Mouse (Mus musculus) embryonic facial prominence, embryonic 13.5 days (tissue): ENCODE results near the gene AC124108.1. TPM values are rescaled to one million over a fixed set of nuclear protein-coding genes. Genes with fewer than 3 reads are reported as not detected.
"Not testable (repeated sequence)": the region's sequence is repeated elsewhere in the genome, so short reads cannot be mapped to it uniquely, and the experiment has no call there.

Experiments used
- ATAC-seq: fragments of 200-750 bp; cut with Nextera tagmentation; 2 replicates; pipeline ENCODE4 v1.8.0; 2017; ENCODE audit warnings: low read depth; ENCODE audit not compliant: insufficient number of reproducible peaks, insufficient read depth, low FRiP score, low TSS enrichment
- H3K27ac ChIP-seq: fragments of 300-500 bp; sonication (generic); 2 replicates; pipeline ENCODE4 v1.5.1; 2015; ENCODE audit warnings: moderate library complexity, mild to moderate bottlenecking, inconsistent platforms
- H3K27me3 ChIP-seq: fragments of 300-500 bp; sonication (generic); 2 replicates; pipeline ENCODE4 v1.6.1; 2015; ENCODE audit warnings: mild to moderate bottlenecking, inconsistent platforms
- H3K36me3 ChIP-seq: fragments of 300-500 bp; sonication (generic); 2 replicates; pipeline ENCODE4 v1.6.1; 2015; ENCODE audit warnings: mild to moderate bottlenecking, inconsistent platforms
- H3K4me1 ChIP-seq: fragments of 300-500 bp; sonication (generic); 2 replicates; pipeline ENCODE4 v1.6.1; 2015; ENCODE audit warnings: inconsistent platforms
- H3K4me2 ChIP-seq: fragments of 300-500 bp; sonication (generic); 2 replicates; pipeline ENCODE4 v1.6.1; 2015; ENCODE audit warnings: moderate library complexity, mild to moderate bottlenecking, inconsistent platforms
- H3K4me3 ChIP-seq: fragments of 300-500 bp; sonication (generic); 2 replicates; pipeline ENCODE4 v1.5.1; 2015; ENCODE audit warnings: mild to moderate bottlenecking, inconsistent platforms
- H3K9ac ChIP-seq: fragments of 300-500 bp; sonication (generic); 2 replicates; pipeline ENCODE4 v1.6.1; 2015; ENCODE audit warnings: mild to moderate bottlenecking, inconsistent platforms
- H3K9me3 ChIP-seq: fragments of 300-500 bp; sonication (generic); 2 replicates; pipeline ENCODE4 v1.6.1; 2016; ENCODE audit warnings: inconsistent platforms
- WGBS: fragments of 180-500 bp; shearing (Covaris S2); methylation state at CpG from one replicate; pipeline ENCODE4 v1.1.7; 2015; ENCODE audit warnings: mixed read lengths; 5-methylcytosine and 5-hydroxymethylcytosine counted together
- polyA plus RNA-seq: library from polyadenylated mRNA; unstranded; fragments of >200 nt; fragmentation: Nextera tagmentation; extraction: Ambion mirVana; gene quantifications from 2 replicates; pipeline ENCODE4 v1.2.1, GENCODE M21; 2015

Gene AC124108.1
- polyA plus RNA-seq, 1 experiment from 2014 or later, result 0.34 TPM

DNA sequence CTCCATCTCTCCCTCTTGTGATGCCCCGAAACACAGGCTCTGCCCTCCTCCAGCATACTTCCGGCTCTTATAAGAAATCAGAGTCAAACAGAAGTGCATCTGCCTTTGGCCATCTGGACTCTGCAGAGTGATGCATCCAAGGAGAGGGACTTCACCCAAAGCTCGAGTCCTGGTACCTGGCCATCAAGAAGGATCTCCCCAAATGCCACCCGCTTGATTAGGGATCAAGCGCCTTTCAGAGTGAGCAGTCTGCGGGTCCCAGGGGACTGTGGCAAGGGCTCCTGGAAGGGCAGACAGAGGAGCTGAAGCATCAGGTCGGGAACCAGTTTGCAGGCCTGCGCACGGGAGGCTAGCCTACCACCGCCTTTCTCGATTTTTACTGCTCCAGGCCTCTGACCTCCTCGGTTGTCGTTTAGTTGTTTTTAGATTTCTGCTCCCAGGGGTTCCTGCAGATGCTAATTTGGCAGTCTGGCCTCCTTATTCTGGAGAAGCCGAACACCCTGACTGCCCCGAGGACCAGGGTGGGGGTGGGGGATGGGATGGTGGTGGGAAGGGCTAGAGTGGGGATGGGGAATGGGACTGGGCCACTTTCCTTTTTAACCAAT lies 38.1 kb upstream of the AC124108.1 start:
- H3K4me2 ChIP-seq, result no peak overlapping the region
- H3K4me1 ChIP-seq, result peaks cover 26% of the 10 kb centered on the region
- H3K36me3 ChIP-seq, result no peaks in the 10 kb centered on the region
- 29% methylated on average over 15 of the region's 15 CpGs for WGBS
- H3K4me3 ChIP-seq, result no peak overlapping the region
- H3K9me3 ChIP-seq, result no peaks in the 10 kb centered on the region
- H3K27ac ChIP-seq, result no peak overlapping the region
- H3K9ac ChIP-seq, result no peak overlapping the region
- ATAC-seq, result no peak
- H3K27me3 ChIP-seq, result peaks cover 8% of the 10 kb centered on the region

DNA sequence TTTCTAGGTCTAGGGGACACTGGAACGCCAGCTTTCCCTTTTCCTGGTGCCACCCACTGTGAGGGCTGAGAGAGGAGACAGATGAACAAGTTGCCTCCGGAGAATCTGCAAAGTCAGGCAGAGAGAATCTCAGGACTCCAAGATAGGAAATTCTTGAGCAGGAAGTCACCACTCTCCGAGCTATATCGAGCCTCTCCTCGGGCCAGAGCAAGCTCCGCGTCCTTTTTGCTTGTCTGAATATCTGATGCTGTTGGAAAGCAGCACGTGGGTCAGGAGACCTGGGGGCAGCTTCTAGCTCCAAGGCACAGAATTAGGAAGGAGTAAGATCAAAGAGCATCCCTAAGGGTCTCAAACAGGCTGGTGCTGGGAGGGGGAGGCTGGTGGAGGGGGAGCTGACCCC lies 37.6 kb upstream of the AC124108.1 start:
- Histone ChIP-seq H3K9me3 (no peaks in the 10 kb centered on the region), H3K4me3 (no peak overlapping the region), H3K36me3 (no peaks in the 10 kb centered on the region), H3K4me1 (peaks cover 24% of the 10 kb centered on the region), H3K27ac (no peak overlapping the region), H3K4me2 (no peak overlapping the region), H3K9ac (no peak overlapping the region), H3K27me3 (peaks cover 13% of the 10 kb centered on the region)
- ATAC-seq, result no peak
- 14% methylated on average over 8 of the region's 8 CpGs for WGBS

DNA sequence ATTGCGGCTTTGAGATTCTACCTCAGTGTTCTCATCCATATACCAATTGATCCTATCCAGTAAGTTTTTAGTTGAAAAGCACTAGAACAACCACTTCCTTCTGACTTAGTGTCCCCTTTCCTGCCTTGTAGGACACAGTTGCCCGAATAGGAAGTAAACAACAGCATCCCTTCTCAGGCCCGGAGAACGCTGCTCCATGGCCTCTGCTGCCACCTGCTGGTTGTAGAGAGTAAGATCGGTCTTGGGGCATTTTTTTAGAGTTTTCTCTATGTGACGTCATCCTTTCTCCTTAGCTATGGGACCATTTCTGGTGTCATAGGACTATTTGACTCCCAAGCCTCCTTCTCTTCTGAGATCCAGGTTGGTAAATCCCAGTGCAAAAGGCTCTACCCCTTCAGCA lies 35.5 kb upstream of the AC124108.1 start:
- H3K9ac ChIP-seq, result no peak overlapping the region
- peaks cover 26% of the 10 kb centered on the region for H3K27me3 ChIP-seq
- 13% methylated on average over 6 of the region's 6 CpGs for WGBS
- H3K9me3 ChIP-seq, result no peaks in the 10 kb centered on the region
- H3K4me3 ChIP-seq, result no peak overlapping the region
- H3K36me3 ChIP-seq, result no peaks in the 10 kb centered on the region
- H3K4me2 ChIP-seq, result no peak overlapping the region
- no peak for ATAC-seq
- H3K4me1 ChIP-seq, result peaks cover 25% of the 10 kb centered on the region
- H3K27ac ChIP-seq, result no peak overlapping the region

DNA sequence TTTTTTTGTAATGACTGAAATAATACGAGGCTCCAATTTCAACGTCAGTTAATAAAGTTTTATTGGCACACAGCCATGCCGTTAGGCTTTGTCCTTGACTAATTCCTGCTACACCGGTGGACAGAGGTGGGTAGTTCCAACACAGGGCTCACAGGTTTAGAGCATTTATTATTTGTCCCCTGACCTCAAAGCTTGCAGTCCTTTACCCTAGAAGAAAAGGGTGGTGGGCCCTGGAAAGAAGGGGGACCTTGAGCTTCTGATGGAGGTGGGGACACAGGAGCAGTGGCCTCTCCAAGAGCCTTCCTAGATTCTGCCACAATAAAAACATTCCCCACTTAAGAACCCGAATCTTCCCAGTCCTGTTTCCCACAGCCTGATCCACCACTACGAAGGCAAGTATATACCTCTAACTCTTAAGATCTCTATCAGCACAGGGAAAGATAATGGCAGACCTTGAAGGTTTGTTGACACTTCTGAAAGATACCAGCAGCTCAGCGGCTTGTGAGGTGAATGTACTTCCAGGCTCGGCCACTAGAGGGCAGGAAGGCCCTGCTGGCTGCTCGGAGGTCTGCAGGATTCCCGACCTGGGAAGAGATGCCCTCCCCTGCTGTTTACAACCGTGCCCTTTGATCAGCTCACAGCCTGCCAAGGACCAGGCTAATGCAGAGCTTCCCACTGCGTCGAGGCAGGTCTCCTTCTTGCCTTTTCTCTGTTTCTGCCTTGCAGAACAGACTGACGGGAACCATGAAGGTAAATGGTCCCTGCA lies 34.1 kb upstream of the AC124108.1 start:
- 0 out of 2 replicates have a peak, but pooled peaks have one; percentile 41 for ATAC-seq
- no peaks in the 10 kb centered on the region for H3K9me3 ChIP-seq
- no peaks in the 10 kb centered on the region for H3K36me3 ChIP-seq
- H3K9ac ChIP-seq, result no peak overlapping the region
- WGBS, result 23% methylated on average over 14 of the region's 14 CpGs
- H3K4me1 ChIP-seq, result peaks cover 22% of the 10 kb centered on the region
- peak overlapping the region; percentile 48 for H3K4me2 ChIP-seq
- no peak overlapping the region for H3K4me3 ChIP-seq
- H3K27ac ChIP-seq, result no peak overlapping the region
- H3K27me3 ChIP-seq, result peaks cover 33% of the 10 kb centered on the region

DNA sequence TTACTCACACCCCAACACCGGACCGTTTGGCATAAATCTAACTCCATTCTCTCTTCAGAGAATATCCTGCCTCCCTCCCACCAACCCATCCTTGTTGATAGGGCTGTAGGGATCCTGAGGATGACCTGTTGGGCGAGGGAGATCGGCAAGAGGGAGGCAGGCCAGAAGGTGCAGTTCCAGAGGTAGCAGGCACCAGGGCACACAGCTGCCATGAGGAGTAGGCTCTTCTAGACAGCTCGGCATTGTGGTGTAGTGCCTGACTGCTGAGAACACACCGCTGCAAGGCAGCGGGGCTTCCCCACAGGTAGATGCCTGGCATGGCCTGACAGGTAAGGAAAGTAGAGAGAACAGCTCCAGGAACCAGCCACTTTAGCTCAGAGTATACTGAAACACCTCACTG lies 33.4 kb upstream of the AC124108.1 start:
- peaks cover 22% of the 10 kb centered on the region for H3K4me1 ChIP-seq

DNA sequence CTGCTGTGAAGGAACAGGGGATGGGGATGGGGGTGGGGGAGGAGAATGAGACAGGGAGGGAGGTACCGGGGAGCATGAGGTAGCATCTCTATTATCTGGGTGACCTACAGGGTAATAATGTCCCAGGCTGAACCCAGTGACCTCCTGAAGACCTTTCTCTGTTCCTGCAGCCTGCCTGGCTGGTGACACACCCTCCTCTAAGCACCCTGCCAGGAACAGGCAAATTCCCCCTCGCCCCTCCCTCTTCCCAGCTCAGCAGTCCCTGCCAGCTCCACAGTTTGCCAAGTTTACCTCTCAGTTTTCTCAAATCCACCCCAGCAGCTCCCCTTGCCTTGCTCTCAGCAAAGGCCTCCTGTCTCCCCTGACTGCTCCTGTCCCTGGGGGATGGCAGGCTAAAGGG lies 32.5 kb upstream of the AC124108.1 start:
- Histone ChIP-seq H3K9me3 (no peaks in the 10 kb centered on the region), H3K4me3 (no peak overlapping the region), H3K9ac (no peak overlapping the region), H3K27ac (no peak overlapping the region), H3K4me1 (peaks cover 21% of the 10 kb centered on the region), H3K4me2 (no peak overlapping the region), H3K27me3 (peaks cover 39% of the 10 kb centered on the region), H3K36me3 (no peaks in the 10 kb centered on the region)
- ATAC-seq, result 0 out of 2 replicates have a peak, but pooled peaks have one; percentile 50
- WGBS, result 13% methylated on average over 1 of the region's 2 CpGs

More for the DNA sequence above, 33.4 kb upstream of the AC124108.1 start:
- H3K4me3 ChIP-seq, result no peak overlapping the region
- peak overlapping the region; percentile 48 for H3K4me2 ChIP-seq
- H3K27ac ChIP-seq, result no peak overlapping the region
- H3K27me3 ChIP-seq, result peaks cover 33% of the 10 kb centered on the region
- WGBS, result 24% methylated on average over 7 of the region's 7 CpGs
- no peaks in the 10 kb centered on the region for H3K9me3 ChIP-seq
- H3K9ac ChIP-seq, result no peak overlapping the region
- ATAC-seq, result no peak
- H3K36me3 ChIP-seq, result no peaks in the 10 kb centered on the region

DNA sequence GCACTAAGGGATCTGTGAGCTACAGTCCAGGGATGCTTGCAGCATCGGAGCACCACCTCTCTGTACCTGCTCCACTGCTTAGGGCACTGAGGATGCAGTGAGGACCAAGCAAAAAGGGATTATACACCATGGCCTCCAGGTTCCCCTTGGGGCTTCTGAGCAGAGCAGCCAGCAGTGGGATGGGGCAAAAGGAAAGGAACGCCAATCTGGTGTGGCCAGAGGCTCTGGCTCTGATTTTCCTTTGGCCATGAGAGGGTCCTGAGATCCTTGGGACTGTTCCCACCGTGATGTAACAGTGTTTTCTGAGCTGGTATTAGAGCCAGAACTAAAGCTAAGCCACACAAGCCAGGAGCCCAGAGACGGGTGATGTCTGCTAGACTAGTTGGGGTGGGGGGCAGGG lies 31.6 kb upstream of the AC124108.1 start:
- no peak for ATAC-seq
- H3K4me1 ChIP-seq, result peaks cover 19% of the 10 kb centered on the region
- no peak overlapping the region for H3K4me3 ChIP-seq
- H3K9ac ChIP-seq, result no peak overlapping the region
- H3K36me3 ChIP-seq, result no peaks in the 10 kb centered on the region
- H3K9me3 ChIP-seq, result no peaks in the 10 kb centered on the region
- no peak overlapping the region for H3K27ac ChIP-seq
- no peak overlapping the region for H3K4me2 ChIP-seq
- WGBS, result 49% methylated on average over 4 of the region's 4 CpGs
- peaks cover 45% of the 10 kb centered on the region for H3K27me3 ChIP-seq

DNA sequence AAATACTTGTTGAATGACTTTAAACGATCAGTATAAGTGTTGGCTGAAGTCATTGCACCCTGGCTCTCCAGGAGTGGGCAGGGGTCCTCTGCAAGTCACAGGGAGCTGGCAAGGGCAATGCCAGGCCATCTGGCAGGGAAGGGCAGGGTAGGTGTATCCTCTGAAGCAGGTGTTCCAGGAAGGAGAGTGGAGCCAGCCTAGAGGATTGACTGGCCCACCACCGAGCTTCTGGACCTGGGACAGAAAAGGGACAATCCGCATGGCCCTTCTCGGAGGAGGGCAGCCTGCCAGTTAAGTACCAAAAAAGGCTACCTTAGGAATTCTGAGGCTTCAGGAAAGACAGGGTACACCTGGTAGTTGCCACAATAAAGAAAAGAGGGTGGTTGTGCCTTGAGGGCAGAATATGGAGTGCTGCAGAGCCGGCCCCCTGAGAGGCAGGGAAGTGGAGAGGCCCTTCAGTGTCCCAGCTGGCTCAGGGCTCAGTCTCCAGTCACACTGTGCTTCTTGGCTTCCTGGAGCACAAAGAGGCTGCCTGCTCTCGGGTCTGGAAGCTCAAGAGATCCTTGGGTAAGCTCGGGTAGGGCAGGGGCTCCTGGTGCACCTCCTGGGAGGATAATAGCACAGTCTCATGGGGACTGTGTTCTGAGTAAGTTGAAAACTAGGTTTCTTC lies 29.9 kb upstream of the AC124108.1 start:
- Histone ChIP-seq H3K36me3 (no peaks in the 10 kb centered on the region), H3K27me3 (peaks cover 49% of the 10 kb centered on the region), H3K27ac (no peak overlapping the region), H3K9ac (no peak overlapping the region), H3K4me1 (peaks cover 19% of the 10 kb centered on the region), H3K9me3 (no peaks in the 10 kb centered on the region; the same call in 1 of the 2 replicates), H3K4me2 (no peak overlapping the region), H3K4me3 (no peak overlapping the region)
- WGBS, result 49% methylated on average over 7 of the region's 7 CpGs
- ATAC-seq, result no peak

DNA sequence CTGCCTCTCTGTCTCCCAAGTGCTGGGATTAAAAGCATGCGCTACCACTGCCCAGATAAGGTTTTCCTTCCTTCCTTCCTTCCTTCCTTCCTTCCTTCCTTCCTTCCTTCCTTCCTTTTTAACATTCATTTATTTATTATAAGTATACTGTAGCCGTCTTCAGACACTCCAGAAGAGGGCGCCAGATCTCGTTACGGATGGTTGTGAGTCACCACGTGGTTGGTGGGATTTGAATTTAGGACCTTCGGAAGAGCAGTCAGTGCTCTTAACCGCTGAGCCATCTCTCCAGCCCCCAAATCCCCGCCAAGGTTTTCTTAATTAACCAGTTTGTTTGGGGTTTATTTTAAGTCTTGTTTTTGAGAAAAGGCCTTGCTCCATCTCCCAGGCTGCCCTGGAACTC lies 28.6 kb upstream of the AC124108.1 start:
- H3K9me3 ChIP-seq, H3K9ac ChIP-seq, H3K36me3 ChIP-seq, H3K27ac ChIP-seq, ATAC-seq, H3K4me2 ChIP-seq, H3K4me3 ChIP-seq: not testable (repeated sequence)
- 53% methylated on average over 9 of the region's 9 CpGs for WGBS
- H3K4me1 ChIP-seq, result peaks cover 17% of the 10 kb centered on the region
- peaks cover 47% of the 10 kb centered on the region for H3K27me3 ChIP-seq

DNA sequence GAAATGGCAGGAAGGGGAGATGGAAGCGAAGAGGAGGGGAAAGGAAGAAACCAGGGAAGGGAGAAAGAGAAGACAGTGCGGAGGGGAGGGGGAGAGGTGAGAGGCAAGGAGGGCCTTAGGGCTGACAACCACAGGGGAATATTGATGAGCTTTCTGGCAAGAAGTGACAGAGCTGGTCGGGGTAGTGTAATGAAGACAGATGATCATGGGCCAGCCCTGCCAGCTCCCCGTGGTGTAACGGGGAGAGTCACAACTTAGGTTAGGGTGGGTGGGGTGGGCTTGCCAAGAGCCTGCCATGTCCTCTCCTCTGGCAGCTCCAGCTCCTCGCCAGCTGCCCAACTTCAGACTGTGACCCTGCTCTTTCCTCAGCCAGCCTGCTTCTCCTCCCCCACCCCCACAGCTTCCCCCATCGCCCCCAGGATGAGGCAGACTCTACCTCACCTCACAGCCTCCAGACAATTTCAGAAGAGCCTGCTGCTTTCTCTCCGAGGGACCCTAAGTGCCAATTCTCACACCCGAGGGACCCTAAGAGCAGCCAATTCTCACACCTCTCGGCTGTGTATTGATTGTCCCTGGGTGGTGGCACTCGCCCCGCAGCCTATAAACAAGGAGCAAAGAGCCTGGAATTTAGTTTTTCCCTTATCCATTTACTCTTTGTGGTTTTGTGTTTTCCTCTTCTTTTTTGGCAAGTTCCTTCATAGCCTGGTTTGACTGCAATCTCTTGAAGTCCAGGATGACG lies 26.3 kb upstream of the AC124108.1 start:
- Histone ChIP-seq H3K9me3 (no peaks in the 10 kb centered on the region; the same call in 1 of the 2 replicates), H3K4me1 (peaks cover 11% of the 10 kb centered on the region; the same call in 1 of the 2 replicates), H3K36me3 (no peaks in the 10 kb centered on the region), H3K4me3 (no peak overlapping the region), H3K27me3 (peaks cover 38% of the 10 kb centered on the region), H3K9ac (no peak overlapping the region), H3K27ac (no peak overlapping the region), H3K4me2 (no peak overlapping the region)
- no peak for ATAC-seq
- 25% methylated on average over 13 of the region's 13 CpGs for WGBS

DNA sequence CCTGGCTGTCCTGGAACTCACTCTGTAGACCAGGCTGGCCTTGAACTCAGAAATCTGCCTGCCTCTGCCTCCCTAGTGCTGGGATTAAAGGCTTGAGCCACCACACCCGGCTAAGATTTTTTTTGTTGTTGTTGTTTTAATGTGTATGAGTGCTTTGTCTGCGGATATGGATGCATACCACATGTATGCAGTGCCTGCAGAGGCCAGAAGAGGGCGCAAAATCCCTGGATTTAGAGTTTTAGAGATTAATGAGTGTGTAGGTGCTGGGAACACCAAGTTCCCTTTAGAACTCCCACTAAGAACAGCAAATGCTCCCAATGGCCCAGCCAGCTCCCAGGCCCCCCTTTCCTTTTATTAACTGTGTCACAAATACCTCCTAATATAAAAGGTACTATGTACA lies 25.4 kb upstream of the AC124108.1 start:
- H3K36me3 ChIP-seq, result no peaks in the 10 kb centered on the region
- H3K9ac ChIP-seq, result no peak overlapping the region
- WGBS, result 58% methylated on average over 3 of the region's 3 CpGs
- H3K27me3 ChIP-seq, result peaks cover 38% of the 10 kb centered on the region
- H3K4me2 ChIP-seq, result no peak overlapping the region
- ATAC-seq, result no peak
- H3K4me1 ChIP-seq, result peaks cover 11% of the 10 kb centered on the region; the same call in 1 of the 2 replicates
- H3K27ac ChIP-seq, result no peak overlapping the region
- H3K9me3 ChIP-seq, result no peaks in the 10 kb centered on the region; the same call in 1 of the 2 replicates
- no peak overlapping the region for H3K4me3 ChIP-seq
